ENCODE assay signal across 20 mouse cellular contexts in the genomic region with DNA sequence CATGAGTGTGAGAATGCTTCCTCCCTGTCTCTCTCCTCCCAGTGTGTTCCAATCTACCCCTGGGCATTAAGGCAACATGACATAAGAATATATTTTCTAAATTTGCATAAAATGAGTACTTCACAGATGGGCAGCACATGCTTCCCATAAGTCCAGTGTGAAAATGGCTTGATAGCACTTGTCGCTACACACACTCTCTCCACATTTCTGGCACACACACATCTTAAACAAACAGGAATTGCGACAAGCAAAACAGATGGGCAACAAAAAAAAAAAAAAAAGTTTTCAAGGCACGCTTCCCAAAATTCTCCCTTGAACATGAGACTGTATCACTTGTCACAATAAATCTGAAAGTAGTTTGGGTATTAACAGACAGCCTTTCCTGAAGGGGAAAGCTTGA.
DNase-seq lines count a peak whose midpoint lies in the region; ATAC-seq and TF ChIP-seq lines count a peak whose summit lies in the region.
"Had no signal": no experiment of that assay in that cellular context is flagged by ENCODE, and none has a peak within 500 bp of the region (broad histone marks: within the 10 kb centered on the region; RNA-seq: fewer than 3 reads in every experiment).

No protein-coding gene starts in this region.

- H3K9ac ChIP-seq in embryonic facial prominence, embryonic 14.5 days (ENCODE audit: low read depth, low read length), result no peak overlapping the region
- H3K9ac ChIP-seq in liver, adult 2 months (ENCODE audit: low read depth, low read length), result no peak overlapping the region
- no peak overlapping the region for H3K9ac ChIP-seq in liver, embryonic 11.5 days (ENCODE audit: low read depth, low read length)
- H3K9ac ChIP-seq: hindbrain, embryonic 13.5 days had no signal

- no peaks in the 10 kb centered on the region for H3K79me2 ChIP-seq in liver, adult 2 months (ENCODE audit: control insufficient read depth, insufficient read depth, low read length)

- H3K9me3 ChIP-seq in embryonic facial prominence, embryonic 14.5 days (ENCODE audit: control insufficient read depth, low read length), result no peaks in the 10 kb centered on the region
- H3K9me3 ChIP-seq in embryonic facial prominence, embryonic 10.5 days, result no peaks in the 10 kb centered on the region
- H3K9me3 ChIP-seq in liver, embryonic 11.5 days (ENCODE audit: control insufficient read depth, low read length), result no peaks in the 10 kb centered on the region
- H3K9me3 ChIP-seq: G1E; heart, embryonic 10.5 days; hindbrain, embryonic 13.5 days had no signal

- H3K4me2 ChIP-seq in embryonic facial prominence, embryonic 14.5 days (ENCODE audit: low read depth, low read length), result no peak overlapping the region
- no peak overlapping the region for H3K4me2 ChIP-seq in liver, embryonic 11.5 days
- H3K4me2 ChIP-seq: hindbrain, embryonic 13.5 days had no signal

- no peak for TF ChIP-seq CTCF in liver, adult 2 months (IDR thresholded peaks at IDR 0.05; ENCODE audit: low read depth, low read length)

- H3K27ac ChIP-seq in embryonic facial prominence, embryonic 14.5 days (replicated peaks; ENCODE audit: low read depth, low read length), result no peak overlapping the region
- no peak overlapping the region for H3K27ac ChIP-seq in embryonic facial prominence, embryonic 10.5 days (replicated peaks)
- no peak overlapping the region for H3K27ac ChIP-seq in liver, adult 2 months (replicated peaks; ENCODE audit: insufficient read depth, low read depth, low read length)
- no peak overlapping the region for H3K27ac ChIP-seq in liver, embryonic 11.5 days (ENCODE audit: low read depth, low read length)
- H3K27ac ChIP-seq: heart, embryonic 10.5 days; hindbrain, embryonic 13.5 days; hindbrain, postnatal 0 days had no signal

- TF ChIP-seq POLR2A in liver, adult 2 months (IDR thresholded peaks at IDR 0.05; ENCODE audit: extremely low read depth, insufficient read depth, low read length), result no peak

- peak; percentile 6 for DNase-seq in embryonic facial prominence, embryonic 14.5 days (ENCODE audit: low spot score)
- no peak for DNase-seq in embryonic facial prominence, embryonic 10.5 days (ENCODE audit: low spot score)
- peak; percentile 8 to 37 for DNase-seq in layer of hippocampus, adult 18-20 months (ENCODE audit: low spot score in 2 of 2)
- DNase-seq in layer of hippocampus, postnatal 36 days, result no peak
- peak; percentile 29 for DNase-seq in liver, adult 2 months (ENCODE audit: extremely low read depth, low read depth, low spot score)
- DNase-seq in liver, embryonic 11.5 days (ENCODE audit: low spot score), result no peak
- no peak for DNase-seq in lung, postnatal 25 days (ENCODE audit: low spot score)
- DNase-seq: adrenal gland, postnatal 10 days; B cell, adult 2 months; cerebellum, adult 2 months; cerebellum, postnatal 10 days; gastrocnemius, postnatal 10 days; heart, adult 18-20 months; heart, postnatal 10 days; heart, postnatal 4 days had no signal

- H3K27me3 ChIP-seq in embryonic facial prominence, embryonic 14.5 days (replicated peaks; ENCODE audit: control insufficient read depth, insufficient read depth, low read length), result no peaks in the 10 kb centered on the region
- H3K27me3 ChIP-seq in embryonic facial prominence, embryonic 10.5 days (replicated peaks; ENCODE audit: low read depth, poor library complexity, severe bottlenecking), result no peaks in the 10 kb centered on the region
- no peaks in the 10 kb centered on the region for H3K27me3 ChIP-seq in liver, adult 2 months (ENCODE audit: control insufficient read depth, insufficient read depth, low read length)
- no peaks in the 10 kb centered on the region for H3K27me3 ChIP-seq in liver, embryonic 11.5 days (replicated peaks; ENCODE audit: control insufficient read depth, insufficient read depth, low read length)
- H3K27me3 ChIP-seq: hindbrain, embryonic 13.5 days had no signal

- 61% methylated on average over 3 of the region's 3 CpGs for WGBS in embryonic facial prominence, embryonic 14.5 days
- 83% methylated on average over 3 of the region's 3 CpGs for WGBS in embryonic facial prominence, embryonic 10.5 days
- 38% methylated on average over 3 of the region's 3 CpGs for WGBS in liver, adult 2 months
- WGBS in liver, embryonic 11.5 days, result 79% methylated on average over 3 of the region's 3 CpGs

- ATAC-seq in embryonic facial prominence, embryonic 14.5 days (ENCODE audit: low read depth), result no peak
- no peak for ATAC-seq in liver, embryonic 11.5 days (replicated peaks; ENCODE audit: low FRiP score)
- ATAC-seq: CD4-positive, CD25-positive, alpha-beta regulatory T cell, adult 4 months; hindbrain, postnatal 0 days had no signal

- no peak overlapping the region for H3K4me3 ChIP-seq in embryonic facial prominence, embryonic 14.5 days (ENCODE audit: low read depth, low read length)
- H3K4me3 ChIP-seq in embryonic facial prominence, embryonic 10.5 days, result no peak overlapping the region
- no peak overlapping the region for H3K4me3 ChIP-seq in liver, adult 2 months (ENCODE audit: insufficient read depth, low read depth, low read length)
- H3K4me3 ChIP-seq in liver, embryonic 11.5 days (ENCODE audit: low read depth, low read length), result no peak overlapping the region
- H3K4me3 ChIP-seq: heart, embryonic 10.5 days; hindbrain, embryonic 13.5 days had no signal

- no peaks in the 10 kb centered on the region for H3K36me3 ChIP-seq in embryonic facial prominence, embryonic 14.5 days (ENCODE audit: control insufficient read depth, insufficient read depth, low read length)
- H3K36me3 ChIP-seq in embryonic facial prominence, embryonic 10.5 days (replicated peaks), result no peaks in the 10 kb centered on the region
- H3K36me3 ChIP-seq in liver, adult 2 months (ENCODE audit: control insufficient read depth, insufficient read depth, low read length), result no peaks in the 10 kb centered on the region
- no peaks in the 10 kb centered on the region for H3K36me3 ChIP-seq in liver, embryonic 11.5 days (ENCODE audit: control insufficient read depth, insufficient read depth, low read length)
- H3K36me3 ChIP-seq: G1E; heart, embryonic 10.5 days; hindbrain, embryonic 13.5 days had no signal

- no peaks in the 10 kb centered on the region for H3K4me1 ChIP-seq in embryonic facial prominence, embryonic 14.5 days (ENCODE audit: control insufficient read depth, insufficient read depth, low read length)
- H3K4me1 ChIP-seq in embryonic facial prominence, embryonic 10.5 days, result no peaks in the 10 kb centered on the region
- no peaks in the 10 kb centered on the region for H3K4me1 ChIP-seq in liver, adult 2 months (ENCODE audit: control insufficient read depth, insufficient read depth, low read length)
- H3K4me1 ChIP-seq in liver, embryonic 11.5 days (replicated peaks; ENCODE audit: control insufficient read depth, insufficient read depth, low read length), result no peaks in the 10 kb centered on the region
- H3K4me1 ChIP-seq: heart, embryonic 10.5 days; hindbrain, embryonic 13.5 days had no signal

Comparison
In these comparisons a context has a peak if more than half of its experiments do, and no peak if none do; other contexts are left out.
1. DNase-seq: peak in embryonic facial prominence, embryonic 14.5 days (single experiment), layer of hippocampus, adult 18-20 months (2 of 2) and liver, adult 2 months (single experiment); none in embryonic facial prominence, embryonic 10.5 days (single experiment), layer of hippocampus, postnatal 36 days (0 of 2), liver, embryonic 11.5 days (single experiment) and lung, postnatal 25 days (single experiment).